Mouse (Mus musculus) C2C12 (cell line): Measurements from ENCODE around the gene Msi2.

Experiments
- CTCF ChIP-seq: IDR thresholded peaks from one replicate; pipeline ENCODE4 v1.5.1; 2011; ENCODE audit not compliant: control insufficient read depth, insufficient read depth, insufficient read length
- MYOG ChIP-seq: IDR thresholded peaks from one replicate; pipeline ENCODE4 v1.6.1; 2011; ENCODE audit not compliant: control insufficient read depth, insufficient read length; ENCODE audit errors: extremely low read depth

- TF ChIP-seq CTCF (no peak), MYOG (no peak)
Measured at GRCm38 (mm10) chr11:88628676-88629075, 89.6 kb downstream of the Msi2 start.
